Mouse (Mus musculus) stomach, embryonic 16.5 days (tissue): ENCODE results near the gene Col18a1. TPM values are rescaled to one million over a fixed set of nuclear protein-coding genes. Genes with fewer than 3 reads are reported as not detected.

ENCODE experiments used
- polyA plus RNA-seq: library from polyadenylated mRNA; unstranded; fragments of >200 nt; fragmentation: Nextera tagmentation; extraction: Ambion mirVana; gene quantifications from 2 replicates; pipeline ENCODE4 v1.2.1, GENCODE M21; 2015

The Col18a1 gene
- polyA plus RNA-seq, 1 experiment from 2014 or later, result 82.2 TPM

Other genes with a start within 250 kb of the Col18a1 start
- gene Pcbp3, start 204.7 kb downstream of the Col18a1 start, polyA plus RNA-seq, result 37.3 and 41.8 TPM in 2 replicates
- gene Slc19a1, start 134.3 kb downstream of the Col18a1 start, polyA plus RNA-seq, result 32.3 and 34.6 TPM in 2 replicates
- 125 and 137 TPM in 2 replicates for gene Pofut2, start 92.7 kb upstream of the Col18a1 start, polyA plus RNA-seq